Mouse (Mus musculus): Measurements from ENCODE around the gene RPS10-NUDT3.

DNA sequence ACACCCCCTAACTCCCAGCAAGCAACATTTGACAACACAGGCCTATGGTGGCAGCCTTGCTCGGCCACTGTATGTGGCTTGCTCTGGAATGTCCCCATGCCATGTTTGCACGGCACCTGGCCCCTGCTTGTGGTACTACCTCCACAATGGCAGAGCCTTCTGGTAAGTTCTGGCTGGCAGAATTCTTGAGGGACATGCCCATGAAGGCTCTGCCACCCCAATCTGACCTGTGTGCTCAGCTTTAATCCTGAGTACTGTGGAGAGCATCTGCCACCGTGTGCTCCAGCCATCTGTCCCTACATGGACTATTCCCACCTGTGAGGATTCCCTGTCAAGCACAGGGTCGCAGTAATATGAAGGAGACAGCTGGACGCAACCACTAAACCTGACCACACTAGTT lies 34.2 kb downstream of the RPS10-NUDT3 start:
- TF ChIP-seq CTCF (IDR thresholded peaks at IDR 0.05; ENCODE audit: low read depth) (no peak), EP300 (IDR thresholded peaks at IDR 0.05; ENCODE audit: low read depth) (no peak)

Data from liver, postnatal 0 days (tissue).